Mouse (Mus musculus): ENCODE measurements around the gene Hoxa3.

The Hoxa3 gene

GRCm38 (mm10) chr6:52221993-52222685 is 9.0 kb upstream of the Hoxa3 start:
- in situ Hi-C loops (cut with MboI, MseI), result loop anchor here (5.0 to 10.0 kb wide), 3 partner anchors 217 to 635 kb away; no protein-coding TSS in a partner anchor

GRCm38 (mm10) chr6:52221337-52221992 is 8.3 kb upstream of the Hoxa3 start, which contains the start of gene Hoxa7:
Gene Hoxa7, minus strand, starts transcription at chr6:52221854.
- in situ Hi-C loops (cut with MboI, MseI), result loop anchor here (5.0 to 10.0 kb wide), 3 partner anchors 217 to 634 kb away; no protein-coding TSS in a partner anchor

DNA sequence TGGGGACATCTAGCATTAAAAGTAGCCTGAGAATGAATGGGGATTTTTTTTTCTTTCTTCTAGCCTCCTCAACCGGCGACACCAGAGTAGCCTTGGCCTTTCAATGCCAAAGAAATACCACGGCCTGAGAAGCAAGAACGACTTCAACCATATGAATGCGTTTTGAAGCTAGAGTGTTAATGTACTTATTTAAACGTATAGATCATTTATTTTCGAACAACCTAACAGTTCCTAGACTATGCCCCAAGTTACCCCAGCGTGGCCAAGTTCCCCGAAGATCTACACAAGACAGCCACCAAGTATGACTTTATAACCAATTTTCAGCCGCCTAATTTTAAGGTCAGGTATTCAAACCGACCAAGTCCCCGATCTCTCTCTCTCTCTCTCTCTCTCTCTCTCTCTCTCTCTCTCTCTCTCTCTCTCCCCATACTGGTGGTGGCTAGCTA is 7.8 kb upstream of the Hoxa3 start:
- in situ Hi-C loops (cut with MboI, MseI), result loop anchor here (5.0 to 10.0 kb wide), 3 partner anchors 216 to 634 kb away; no protein-coding TSS in a partner anchor

DNA sequence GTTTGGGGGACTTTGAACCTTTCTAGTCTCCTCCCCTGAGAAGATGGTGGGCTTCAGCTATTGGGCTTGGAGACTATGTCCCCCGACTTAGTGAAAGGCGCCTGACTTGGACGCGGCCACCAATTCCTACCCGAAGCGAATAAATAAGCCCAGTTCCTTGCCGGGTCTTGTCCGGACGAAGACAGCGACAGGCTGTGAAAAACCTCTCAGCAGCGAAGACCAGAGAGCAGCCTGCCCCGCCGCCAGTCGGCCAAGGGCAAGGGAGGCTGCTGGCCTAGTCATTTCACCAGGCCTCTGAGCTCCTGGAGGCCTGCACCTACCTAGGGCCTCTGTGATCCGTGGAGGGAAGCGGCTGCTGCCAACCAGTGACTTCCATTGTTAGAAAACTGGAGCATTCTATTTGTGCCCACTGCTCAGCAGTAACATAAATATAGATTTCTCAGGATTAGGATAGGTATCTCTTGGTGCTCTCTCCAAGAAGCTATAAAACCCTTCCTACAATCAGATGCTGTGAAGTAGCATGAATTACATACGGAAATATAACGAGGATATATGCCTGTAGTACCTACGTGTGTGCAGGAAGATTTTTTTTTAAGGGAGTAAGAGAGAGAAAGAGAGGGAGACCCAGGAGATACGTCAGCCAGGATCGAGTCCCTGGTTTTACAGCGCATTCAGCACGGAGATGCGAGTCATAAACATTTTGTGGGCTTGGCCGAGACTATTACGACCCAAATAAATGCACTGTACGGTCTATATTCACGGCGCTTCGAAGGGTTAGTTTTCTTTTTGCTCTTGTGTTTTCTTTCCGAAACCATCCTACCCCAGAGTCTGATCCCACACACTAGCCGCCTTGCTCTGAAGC is 7.1 kb upstream of the Hoxa3 start:
- in situ Hi-C loops (cut with MboI, MseI), result loop anchor here (5.0 to 10.0 kb wide), 3 partner anchors 215 to 633 kb away; no protein-coding TSS in a partner anchor

- in situ Hi-C loops (cut with MboI, MseI), result loop anchor here (5.0 kb wide), 2 partner anchors 357 to 1047 kb away; no protein-coding TSS in a partner anchor
Observed at GRCm38 (mm10) chr6:52219234-52219942, 6.3 kb upstream of the Hoxa3 start.

DNA sequence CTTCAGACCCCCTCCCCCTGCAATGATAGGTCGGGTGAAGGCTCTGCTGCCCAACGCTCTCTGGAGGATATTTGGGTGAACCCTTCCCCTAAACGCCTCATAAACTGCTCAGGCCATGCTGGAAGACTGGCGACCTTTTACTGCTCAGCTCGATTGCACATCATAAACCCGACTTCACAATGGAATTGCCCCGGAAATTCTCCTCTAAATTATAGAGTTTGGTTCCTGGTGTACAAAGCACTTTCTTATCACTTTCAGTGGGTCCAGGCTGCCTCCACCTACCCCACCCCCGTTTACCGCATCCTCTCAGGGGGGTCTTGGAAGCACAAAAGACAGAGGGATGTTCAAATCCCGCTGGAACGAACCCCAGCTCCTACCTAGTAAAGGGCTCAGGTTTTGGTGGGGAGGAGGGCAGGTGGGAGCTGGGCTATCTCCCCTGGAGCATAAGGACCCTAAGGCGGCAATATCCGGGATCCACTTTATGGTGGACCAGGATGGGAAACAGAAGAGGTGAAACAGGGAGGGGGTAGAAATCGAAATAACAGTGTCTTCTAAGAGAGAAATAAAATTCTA is 5.6 kb upstream of the Hoxa3 start:
- in situ Hi-C loops (cut with MboI, MseI), result loop anchor here (5.0 kb wide), 2 partner anchors 356 to 1046 kb away; no protein-coding TSS in a partner anchor

DNA sequence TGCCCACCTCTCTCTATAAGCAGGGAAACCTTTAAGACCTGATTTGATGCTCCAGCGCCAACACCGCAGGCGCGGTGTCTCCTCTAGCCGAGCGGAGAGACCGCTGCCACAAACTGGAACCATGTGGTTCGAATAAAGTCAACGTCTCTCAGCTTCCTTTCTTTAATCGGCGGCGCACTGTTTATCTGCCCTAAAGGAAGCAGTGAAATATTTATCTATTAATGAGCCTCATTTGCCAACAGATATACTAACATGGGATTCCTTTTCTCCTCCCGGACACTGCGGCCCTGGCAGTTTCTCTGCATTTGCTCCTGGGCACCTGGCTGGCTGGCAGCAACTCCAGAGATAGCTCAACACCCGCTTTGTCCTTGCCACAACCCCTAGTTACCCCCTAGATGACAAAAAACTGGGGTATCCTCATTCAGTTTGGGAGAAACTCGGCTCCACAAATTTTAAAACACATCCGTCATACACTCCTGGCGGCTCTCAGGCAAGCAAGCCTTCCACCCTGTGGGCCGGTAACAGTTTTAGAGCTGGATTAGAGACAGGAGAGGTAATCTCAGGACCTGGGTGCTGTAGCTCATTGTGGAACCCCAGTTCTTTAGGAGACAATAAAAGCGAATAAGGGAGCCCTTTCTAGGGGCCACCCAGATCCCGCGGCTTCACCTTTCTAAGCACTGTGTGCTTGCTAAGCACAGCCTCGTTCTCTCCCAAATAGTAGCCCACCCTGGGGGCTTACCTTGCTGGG is 4.9 kb upstream of the Hoxa3 start:
- in situ Hi-C loops (cut with MboI, MseI), result loop anchor here (5.0 kb wide), 2 partner anchors 356 to 1046 kb away; no protein-coding TSS in a partner anchor

DNA sequence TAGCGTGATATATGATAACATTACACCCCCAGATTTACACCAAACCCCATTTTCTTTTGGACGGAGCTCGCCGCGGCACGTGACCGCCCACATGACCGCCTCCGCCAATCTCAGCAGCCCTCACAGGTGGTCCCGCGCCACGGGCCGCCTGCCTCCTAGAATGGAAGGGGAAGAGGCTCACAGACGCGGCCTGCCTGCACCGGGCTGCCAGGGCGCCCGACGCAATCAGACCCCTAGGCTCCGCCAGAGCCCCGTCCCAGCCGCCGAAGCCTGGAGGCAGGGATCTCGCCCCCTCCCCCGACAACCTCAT is 4.3 kb upstream of the Hoxa3 start:
- in situ Hi-C loops (cut with MboI, MseI), result loop anchor here (5.0 kb wide), 2 partner anchors 355 to 1045 kb away; no protein-coding TSS in a partner anchor

- in situ Hi-C loops (cut with MboI, MseI), result loop anchor here (5.0 kb wide), 2 partner anchors 355 to 1045 kb away; no protein-coding TSS in a partner anchor
Observed at GRCm38 (mm10) chr6:52216691-52217458, 3.7 kb upstream of the Hoxa3 start.

DNA sequence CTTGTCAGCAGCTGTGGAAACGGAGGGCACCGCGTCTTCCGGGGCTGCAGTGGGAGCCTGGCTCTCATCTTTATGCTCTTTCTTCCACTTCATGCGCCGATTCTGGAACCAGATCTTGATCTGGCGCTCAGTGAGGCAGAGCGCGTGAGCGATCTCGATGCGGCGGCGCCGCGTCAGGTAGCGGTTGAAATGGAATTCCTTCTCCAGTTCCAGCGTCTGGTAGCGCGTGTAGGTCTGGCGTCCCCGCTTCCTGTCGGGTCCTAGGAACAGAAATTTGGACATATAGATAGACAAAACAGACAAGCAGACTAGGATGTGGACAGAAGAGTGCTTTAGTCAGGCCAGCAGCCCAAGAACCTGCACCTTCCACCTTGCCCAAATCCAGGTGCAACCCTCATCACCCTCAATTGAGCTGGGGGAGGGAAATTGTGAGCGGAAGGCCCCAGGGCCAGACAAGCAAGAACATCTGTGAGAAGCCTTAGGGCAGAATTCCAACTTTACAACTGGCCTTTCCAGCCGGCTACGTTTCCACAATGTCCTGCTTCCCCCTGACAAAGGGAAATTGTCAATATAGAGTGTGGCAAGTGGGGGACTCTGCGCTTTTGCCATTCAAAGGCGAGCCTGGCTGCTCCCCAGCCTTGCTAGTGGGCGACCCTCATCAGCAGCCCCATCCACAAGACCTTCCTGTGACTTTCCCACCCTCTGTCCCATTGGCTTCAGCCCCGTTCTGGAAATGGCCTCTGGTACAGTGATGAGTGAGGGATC is 2.8 kb upstream of the Hoxa3 start:
- in situ Hi-C loops (cut with MboI, MseI), result loop anchor here (5.0 kb wide), 2 partner anchors 354 to 1044 kb away; no protein-coding TSS in a partner anchor

- in situ Hi-C loops (cut with MboI, MseI), result loop anchor here (5.0 kb wide), 2 partner anchors 353 to 1043 kb away; no protein-coding TSS in a partner anchor
Observed at GRCm38 (mm10) chr6:52215070-52215469, 1.9 kb upstream of the Hoxa3 start.

DNA sequence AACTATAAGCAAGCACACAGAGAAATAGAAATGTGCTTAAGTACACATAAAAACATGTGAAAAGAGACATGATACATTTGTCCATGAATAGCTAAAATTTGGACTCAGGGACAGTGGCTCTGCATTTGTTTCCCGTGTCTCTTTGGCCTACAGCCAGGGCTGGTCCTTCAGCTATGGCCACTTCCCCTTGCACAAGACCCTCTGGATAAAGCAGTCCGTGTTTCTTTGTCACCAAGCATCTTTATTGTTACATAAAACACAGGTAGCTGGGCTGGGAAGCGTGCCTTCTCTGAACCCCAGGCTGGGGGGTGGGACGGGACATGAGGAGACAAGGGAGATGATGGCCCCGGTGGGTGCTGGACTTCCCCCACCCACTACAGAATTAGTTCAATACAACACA is 1.1 kb upstream of the Hoxa3 start:
- in situ Hi-C loops (cut with MboI, MseI), result no loop called here

DNA sequence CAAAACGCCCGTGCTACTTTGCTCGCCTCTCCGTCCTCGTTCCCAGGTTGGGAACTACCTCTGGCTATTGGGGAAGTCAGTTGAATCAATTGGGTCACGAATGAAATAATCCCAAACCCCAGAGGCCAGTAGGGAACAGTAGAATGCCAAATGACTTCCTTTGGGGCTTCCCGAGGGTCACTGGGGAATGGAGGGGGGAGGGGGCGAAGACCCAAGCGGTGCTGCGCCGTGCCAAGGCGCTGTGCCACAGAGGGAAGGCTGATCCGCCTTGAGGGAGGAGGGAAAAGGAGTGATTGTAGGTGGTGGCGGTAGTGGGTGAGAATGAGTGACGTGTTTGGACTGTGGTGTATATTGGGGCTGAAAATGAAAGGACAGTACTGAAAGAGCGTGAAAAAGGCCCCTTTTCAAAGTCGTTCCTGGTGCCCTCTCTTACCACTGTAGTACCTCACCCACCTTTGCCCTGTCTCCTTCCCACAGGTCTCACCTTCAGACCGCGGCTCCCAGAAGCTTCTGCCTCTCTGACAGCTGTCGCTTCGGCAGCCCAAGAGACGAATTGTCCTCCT is 499 bp downstream of the Hoxa3 start:
- in situ Hi-C loops (cut with MboI, MseI), result no loop called here

- in situ Hi-C loops (cut with MboI, MseI), result no loop called here
Observed at GRCm38 (mm10) chr6:52211961-52212360, 1.2 kb downstream of the Hoxa3 start.

GRCm38 (mm10) chr6:52211170-52211935 is 1.8 kb downstream of the Hoxa3 start:
- in situ Hi-C loops (cut with MboI, MseI), result no loop called here

- in situ Hi-C loops (cut with MboI, MseI), result no loop called here
Observed at GRCm38 (mm10) chr6:52209685-52210046, 3.5 kb downstream of the Hoxa3 start.

Measured in T-helper 1 cell (primary cell).